Mouse (Mus musculus) thymus, postnatal 4 days (tissue): Measurements from ENCODE around the gene Gse1.

Source experiments
- DNase-seq: peaks from one replicate; pipeline ENCODE4 v3.0.0; 2021

Gse1 gene

GRCm38 (mm10) chr8:120382436-120383203 lies 154.4 kb downstream of the Gse1 start:
- no peak for DNase-seq

- DNase-seq = no peak
Observed at GRCm38 (mm10) chr8:120383204-120383560, 154.9 kb downstream of the Gse1 start.

GRCm38 (mm10) chr8:120383713-120384112 lies 155.5 kb downstream of the Gse1 start:
- no peak for DNase-seq

GRCm38 (mm10) chr8:120384745-120385144 lies 156.5 kb downstream of the Gse1 start:
- no peak for DNase-seq

DNA sequence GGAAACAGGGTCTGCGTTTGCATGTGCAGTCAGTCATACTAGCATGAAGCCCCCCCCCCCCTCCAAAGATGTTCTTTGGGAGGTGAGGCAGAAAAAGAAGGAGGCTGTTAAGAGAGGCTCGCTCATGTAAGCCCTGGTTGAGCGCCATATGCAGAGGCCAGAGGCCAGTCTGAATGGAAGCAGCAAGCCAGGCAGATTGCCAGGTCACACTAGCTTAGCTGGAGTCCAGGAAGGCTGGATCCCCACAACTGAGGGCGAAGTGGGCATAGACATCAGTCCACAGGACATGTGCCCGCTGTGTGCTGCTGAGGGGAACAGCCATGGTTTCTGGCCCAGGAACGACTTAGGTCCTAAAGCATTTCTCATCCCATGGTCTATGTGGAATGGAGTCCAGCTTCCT lies 160.0 kb downstream of the Gse1 start:
- DNase-seq = no peak

GRCm38 (mm10) chr8:120390598-120390997 lies 162.3 kb downstream of the Gse1 start:
- no peak for DNase-seq

GRCm38 (mm10) chr8:120391856-120392255 lies 163.6 kb downstream of the Gse1 start:
- no peak for DNase-seq

GRCm38 (mm10) chr8:120393085-120393484 lies 164.8 kb downstream of the Gse1 start:
- no peak for DNase-seq

GRCm38 (mm10) chr8:120393871-120394275 lies 165.6 kb downstream of the Gse1 start:
- DNase-seq = no peak

DNA sequence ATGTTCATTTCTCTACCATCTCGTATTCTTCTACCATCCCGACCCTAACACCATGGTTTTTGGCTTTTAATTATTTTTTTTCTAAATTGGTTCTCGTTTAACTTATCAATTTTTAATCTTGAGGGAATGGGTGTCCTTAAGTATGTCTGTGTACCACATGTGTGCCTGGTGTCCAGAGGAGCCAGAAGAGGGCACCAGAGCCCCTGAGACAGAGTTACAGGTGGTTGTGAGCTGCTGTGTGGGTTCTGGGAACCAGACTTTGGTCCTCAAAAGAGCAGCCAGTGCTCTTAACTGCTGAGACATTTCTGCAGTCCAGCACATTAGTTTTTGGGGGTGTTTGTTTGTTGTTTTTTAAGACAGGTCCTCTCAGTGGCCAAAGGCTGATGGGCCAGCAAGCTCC lies 167.6 kb downstream of the Gse1 start:
- no peak for DNase-seq

- no peak for DNase-seq
Observed at GRCm38 (mm10) chr8:120396756-120397155, 168.5 kb downstream of the Gse1 start.

- DNase-seq = no peak
Observed at GRCm38 (mm10) chr8:120397444-120398411, 169.5 kb downstream of the Gse1 start.

GRCm38 (mm10) chr8:120399212-120399934 lies 171.1 kb downstream of the Gse1 start:
- DNase-seq = peak; percentile 65

DNA sequence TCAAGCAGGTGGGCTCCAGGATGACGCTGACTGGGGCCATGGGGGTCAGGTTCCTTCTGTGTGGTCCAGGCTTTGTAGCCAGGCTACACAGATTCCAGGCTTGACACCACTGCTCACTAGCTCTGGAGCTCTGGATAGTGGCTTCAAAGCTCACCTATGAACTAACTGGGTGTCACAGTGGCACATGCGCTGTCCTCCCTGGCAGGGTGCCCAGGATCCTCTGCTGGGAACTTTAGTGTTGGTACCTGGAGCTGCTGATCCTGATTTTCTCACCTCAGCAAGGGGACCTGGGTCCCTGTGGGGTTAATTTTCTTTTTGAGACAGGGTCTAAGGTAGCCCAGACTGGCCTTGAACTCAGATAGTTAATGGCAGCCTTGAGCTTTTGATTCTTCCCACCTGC lies 173.0 kb downstream of the Gse1 start:
- no peak for DNase-seq

DNA sequence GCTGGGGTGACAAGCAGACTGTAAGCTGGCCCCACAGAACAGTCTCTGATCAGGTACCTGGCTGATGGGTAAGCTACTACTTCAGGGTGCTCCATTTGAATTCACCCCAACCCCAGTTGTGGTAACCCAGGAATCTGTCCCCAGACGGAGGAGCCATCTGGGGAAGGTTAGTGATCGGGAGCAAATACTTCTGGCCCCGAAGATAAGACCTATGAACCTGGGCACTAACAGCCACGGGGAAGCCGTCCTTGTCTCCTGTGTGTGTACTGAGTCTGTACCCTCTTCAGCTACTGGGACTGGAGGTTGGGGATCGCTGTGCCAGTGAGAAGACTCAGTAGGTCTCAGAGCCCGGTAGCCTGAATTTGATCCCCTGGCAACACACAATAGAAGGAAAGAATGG lies 173.5 kb downstream of the Gse1 start:
- DNase-seq = no peak

DNA sequence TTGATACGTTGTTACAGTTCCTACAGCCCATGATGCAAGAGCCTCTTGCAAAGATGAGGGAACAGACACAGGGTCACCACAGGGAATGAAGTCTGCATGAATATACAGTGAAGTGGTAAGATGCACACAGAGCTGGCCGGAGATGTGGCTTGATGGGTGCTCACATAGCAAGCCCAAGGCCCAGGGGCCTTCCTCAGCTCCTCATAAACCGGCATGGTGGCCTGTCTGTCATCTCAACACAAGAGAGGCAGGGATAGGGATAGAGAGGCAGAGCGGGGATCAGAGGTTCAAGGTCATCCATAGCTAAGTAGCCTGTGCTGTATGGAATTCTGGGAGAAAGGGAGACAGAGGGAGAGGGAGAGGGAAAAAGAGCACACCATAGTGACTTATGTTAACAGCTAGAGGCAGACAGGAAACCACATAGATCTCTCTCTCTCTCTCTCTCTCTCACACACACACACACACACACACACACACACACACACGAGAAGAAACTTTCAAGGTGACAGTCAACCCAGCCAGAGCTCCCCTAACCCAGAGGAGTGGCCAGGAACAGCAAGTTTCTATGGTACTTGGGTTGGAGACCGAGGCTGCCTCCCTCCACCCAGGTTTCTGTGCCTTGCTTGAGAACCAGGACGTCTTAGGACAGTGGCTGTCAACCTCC lies 175.5 kb downstream of the Gse1 start:
- DNase-seq = no peak

- DNase-seq = peak; percentile 81
Observed at GRCm38 (mm10) chr8:120404609-120405036, 176.4 kb downstream of the Gse1 start.

DNA sequence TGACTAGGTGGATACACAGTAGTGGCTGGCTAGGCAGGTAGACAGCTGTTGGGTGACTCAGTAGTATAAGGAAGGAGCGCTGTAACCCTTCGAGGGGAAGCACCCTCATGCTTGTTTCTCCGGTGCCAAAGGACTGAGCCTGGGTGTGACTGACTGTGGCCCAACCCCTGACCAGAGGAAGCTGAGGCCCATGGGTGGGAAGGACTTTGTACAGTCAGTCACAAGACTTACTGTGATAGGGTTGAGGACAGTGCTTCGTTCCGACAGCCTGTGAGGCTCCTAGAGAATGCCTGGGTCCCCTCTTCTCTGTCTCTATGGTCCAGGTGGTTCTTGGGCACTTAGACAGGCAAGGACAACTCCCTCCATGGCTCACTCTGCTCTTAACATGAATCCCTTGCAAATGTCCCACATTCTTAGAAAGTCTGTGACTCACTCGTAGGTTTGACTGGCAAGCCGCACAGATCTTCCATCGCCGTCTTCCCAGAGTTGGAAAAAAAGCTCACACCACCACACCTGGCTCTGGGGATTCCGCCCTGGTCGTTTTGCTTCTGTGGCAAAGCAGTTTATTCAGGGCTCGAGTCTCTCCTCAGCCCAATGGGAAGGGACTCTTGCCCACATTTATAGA lies 177.9 kb downstream of the Gse1 start:
- no peak for DNase-seq

GRCm38 (mm10) chr8:120407701-120408240 lies 179.5 kb downstream of the Gse1 start:
- peak; percentile 87 for DNase-seq

- peak; percentile 69 for DNase-seq
Observed at GRCm38 (mm10) chr8:120408241-120409215, 180.3 kb downstream of the Gse1 start.
